Mouse (Mus musculus) left cerebral cortex, postnatal 4 days (tissue): ENCODE measurements around the gene Dffb. TPM values are rescaled to one million over a fixed set of nuclear protein-coding genes. Genes with fewer than 3 reads are reported as not detected.
"Not testable (repeated sequence)": the region's sequence is repeated elsewhere in the genome, so short reads cannot be mapped to it uniquely, and the experiment has no call there.

Experiments used
- DNase-seq: peaks from one replicate; pipeline ENCODE4 v3.0.0-alpha.2; 2022
- intact Hi-C: fragments of 180-260 bp; cut with DNase I; formaldehyde crosslinking; loops from one replicate; pipeline ENCODE4 v1.15.1; 2025
- total RNA-seq, 2 experiments: library from RNA; stranded (reverse); gene quantifications; 2 replicates each; pipeline ENCODE4 v1.2.3; 2021

Dffb gene
- total RNA-seq, 2 experiments from 2014 or later, result 15.1 to 17.0 TPM

DNA sequence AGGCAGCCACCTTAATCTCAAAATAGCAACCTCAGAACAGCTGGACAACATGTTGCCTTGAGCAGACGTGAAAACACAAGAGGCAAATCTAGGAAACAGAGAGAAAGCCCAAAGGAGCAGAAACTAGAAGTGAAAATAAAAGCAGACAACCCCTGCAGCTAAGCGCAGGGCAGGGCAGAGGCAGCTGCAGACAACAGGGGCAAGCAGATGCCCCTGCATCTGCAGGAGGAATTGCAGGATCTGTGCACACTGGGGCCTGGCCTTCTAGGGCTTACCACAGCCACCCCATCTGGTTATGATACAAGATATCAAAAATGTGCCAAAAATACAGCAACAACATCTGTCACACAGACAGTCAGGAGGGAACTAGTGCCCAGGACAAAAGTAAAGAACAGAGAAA, 7.4 kb downstream of the Dffb start:
- no peak for DNase-seq
- intact Hi-C loops, result no loop called here

DNA sequence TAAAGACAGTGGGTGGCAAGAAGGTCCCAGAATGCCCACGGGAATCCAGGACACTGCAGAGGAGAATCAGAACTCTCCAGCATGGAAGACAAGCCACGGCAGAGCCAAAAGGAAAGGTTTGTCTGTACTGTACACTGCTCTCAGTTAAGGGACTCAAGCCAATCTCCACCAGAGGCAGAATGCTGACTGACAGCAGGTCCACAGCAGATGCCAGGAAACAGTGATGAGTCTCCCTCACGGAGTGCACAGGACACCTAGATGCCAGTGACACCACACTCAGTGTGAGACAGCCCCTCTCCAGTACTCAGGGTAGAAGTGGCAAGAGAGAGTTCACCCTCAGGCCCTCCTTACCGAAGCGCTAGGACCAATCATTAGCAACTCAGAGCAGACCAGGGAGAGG, 8.3 kb downstream of the Dffb start:
- intact Hi-C loops, result no loop called here
- DNase-seq, result no peak

DNA sequence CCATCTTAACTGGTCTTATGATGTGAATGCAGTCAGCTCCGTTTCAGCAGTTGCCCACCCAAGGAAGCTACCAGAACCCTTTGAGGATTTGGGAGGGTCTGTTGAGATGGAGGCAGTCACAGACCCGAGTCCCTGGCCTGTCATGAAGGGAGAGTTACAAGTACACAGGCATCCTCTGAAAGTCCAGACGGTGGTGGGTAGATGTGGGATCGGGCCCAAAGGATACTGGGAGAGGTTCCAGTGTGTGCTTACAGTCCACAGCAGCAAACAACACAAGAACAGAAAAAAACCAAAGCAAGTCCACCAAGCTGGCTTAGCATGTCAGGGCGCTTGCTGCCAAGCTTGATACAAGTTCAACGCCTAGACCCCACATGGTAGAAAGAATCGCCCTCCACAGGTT, 12.3 kb downstream of the Dffb start:
- intact Hi-C loops, result no loop called here
- DNase-seq, result no peak

- DNase-seq, result peak; percentile 40
- intact Hi-C loops, result no loop called here
These were observed 17.3 kb downstream of the Dffb start for GRCm38 (mm10) chr4:153957444-153958250.

- intact Hi-C loops, result no loop called here
- DNase-seq, result peak; percentile 99
These were observed 18.1 kb downstream of the Dffb start, which contains the start of gene A430005L14Rik for GRCm38 (mm10) chr4:153956569-153957405. Gene A430005L14Rik, plus strand, starts transcription at chr4:153957237.

DNA sequence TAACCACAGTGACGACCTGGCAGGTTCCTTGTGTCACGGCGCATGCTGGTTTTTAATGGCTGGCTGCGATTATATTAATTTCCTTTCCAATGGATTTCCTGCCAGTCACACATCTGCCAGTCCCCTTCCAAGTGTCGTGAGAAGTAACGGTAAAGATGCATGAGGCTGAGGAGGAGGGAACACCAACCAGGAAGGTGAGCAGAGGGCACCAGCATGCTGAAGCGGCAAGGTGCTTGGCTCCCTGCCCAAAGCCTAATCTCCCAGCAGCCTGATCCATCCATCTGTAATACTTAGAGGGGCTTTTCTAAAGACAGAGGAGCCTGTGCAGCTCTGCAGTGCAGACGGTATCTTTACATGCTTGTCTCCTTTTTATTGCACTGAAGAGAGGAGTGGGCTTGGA, 19.3 kb downstream of the Dffb start:
- intact Hi-C loops, result no loop called here
- peak; percentile 74 for DNase-seq

DNA sequence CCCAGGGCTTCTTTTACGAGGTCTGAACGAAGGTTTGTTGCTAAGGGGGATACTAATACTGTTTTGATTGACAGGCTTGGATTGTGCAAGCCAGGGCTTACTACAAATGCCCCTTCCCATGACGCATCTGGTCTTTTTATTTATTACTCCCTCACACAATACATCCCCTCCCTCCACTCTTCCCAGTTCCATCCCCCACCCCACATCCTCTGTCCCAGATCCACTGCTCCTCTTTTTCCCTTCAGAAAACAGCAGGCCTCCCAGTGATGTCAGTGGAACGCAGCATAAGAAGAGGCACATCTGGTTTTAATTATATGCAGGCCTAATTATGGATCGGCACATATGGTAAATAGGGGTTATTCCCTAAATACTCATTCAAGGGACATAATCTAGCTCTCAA, 23.2 kb downstream of the Dffb start:
- intact Hi-C loops, result no loop called here
- no peak for DNase-seq

GRCm38 (mm10) chr4:153951150-153951549, 23.8 kb downstream of the Dffb start:
- intact Hi-C loops, result no loop called here
- DNase-seq, result no peak

- intact Hi-C loops, result no loop called here
- DNase-seq, result no peak
These were observed 24.6 kb downstream of the Dffb start for GRCm38 (mm10) chr4:153950372-153950771.

- intact Hi-C loops, result loop anchor here (5.0 kb wide), 1 partner anchor 1408 kb away; no protein-coding TSS in a partner anchor
- DNase-seq, result peak; percentile 29
These were observed 29.2 kb downstream of the Dffb start for GRCm38 (mm10) chr4:153945741-153946140.

DNA sequence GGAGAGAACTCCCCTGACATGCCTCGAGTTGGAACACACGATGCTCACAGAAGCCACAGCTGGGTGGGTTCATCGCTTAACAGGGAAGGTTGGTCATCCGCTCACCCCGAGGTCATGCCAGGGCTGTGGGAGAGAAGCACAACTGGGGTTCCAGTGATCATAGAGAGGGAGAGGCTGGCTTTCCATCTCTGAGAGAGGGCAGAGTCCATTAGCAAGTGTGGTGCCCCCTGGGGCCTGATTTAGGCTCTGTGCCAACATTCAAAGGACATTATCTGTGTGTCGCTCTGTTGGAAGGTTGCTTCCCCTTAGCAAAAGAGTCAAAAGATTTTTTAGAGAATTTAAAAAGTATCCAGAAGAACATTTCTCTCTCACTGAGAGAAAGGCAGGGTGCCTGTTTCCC, 30.7 kb downstream of the Dffb start:
- intact Hi-C loops, result loop anchor here (5.0 kb wide), 2 partner anchors 137 to 462 kb away; partner anchors contain the start of gene Ajap1
- DNase-seq, result peak; percentile 50

GRCm38 (mm10) chr4:153943243-153943642, 31.7 kb downstream of the Dffb start:
- peak; percentile 60 for DNase-seq
- intact Hi-C loops, result loop anchor here (5.0 kb wide), 2 partner anchors 136 to 461 kb away; partner anchors contain the start of gene Ajap1

DNA sequence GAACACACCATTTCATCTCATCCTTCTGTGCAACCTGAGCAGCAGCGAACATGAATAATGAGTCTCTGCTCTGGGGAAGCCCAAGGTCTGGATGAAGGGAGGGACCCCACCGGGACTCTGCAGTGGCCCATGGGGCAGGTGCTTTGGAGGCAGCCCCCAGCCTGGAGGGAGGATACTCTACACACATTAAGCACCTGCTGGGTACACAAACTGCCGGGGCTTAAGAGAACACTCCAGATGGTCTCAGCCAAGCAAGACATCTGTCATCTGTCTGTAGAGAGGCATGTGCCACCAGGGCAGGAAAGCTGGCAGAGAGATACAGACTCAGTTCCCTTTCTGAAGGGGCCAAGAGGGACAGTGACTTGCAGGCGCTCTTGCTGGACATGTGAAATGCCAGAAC, 45.0 kb downstream of the Dffb start:
- peak; percentile 45 for DNase-seq
- intact Hi-C loops, result no loop called here

DNA sequence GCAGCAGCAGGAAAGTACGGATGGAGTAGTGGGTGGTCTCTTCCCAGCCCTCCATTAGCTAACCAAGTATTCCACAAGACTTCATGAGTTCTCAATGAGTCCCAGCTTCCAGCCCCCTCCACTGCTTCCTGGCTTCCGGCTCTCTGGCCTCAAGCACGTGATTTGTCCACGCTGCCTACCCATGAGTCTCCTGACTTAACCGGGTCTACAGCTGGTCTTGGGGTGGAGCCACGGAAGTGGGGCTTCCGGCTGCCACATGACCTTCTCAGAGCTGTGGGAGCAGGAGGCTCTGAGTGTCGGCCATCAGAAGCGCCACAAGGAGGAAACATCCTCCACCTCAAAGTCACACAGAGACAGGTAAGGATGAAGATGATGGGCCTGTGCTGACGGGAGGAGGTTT, 45.5 kb downstream of the Dffb start:
- intact Hi-C loops, result no loop called here
- no peak for DNase-seq

DNA sequence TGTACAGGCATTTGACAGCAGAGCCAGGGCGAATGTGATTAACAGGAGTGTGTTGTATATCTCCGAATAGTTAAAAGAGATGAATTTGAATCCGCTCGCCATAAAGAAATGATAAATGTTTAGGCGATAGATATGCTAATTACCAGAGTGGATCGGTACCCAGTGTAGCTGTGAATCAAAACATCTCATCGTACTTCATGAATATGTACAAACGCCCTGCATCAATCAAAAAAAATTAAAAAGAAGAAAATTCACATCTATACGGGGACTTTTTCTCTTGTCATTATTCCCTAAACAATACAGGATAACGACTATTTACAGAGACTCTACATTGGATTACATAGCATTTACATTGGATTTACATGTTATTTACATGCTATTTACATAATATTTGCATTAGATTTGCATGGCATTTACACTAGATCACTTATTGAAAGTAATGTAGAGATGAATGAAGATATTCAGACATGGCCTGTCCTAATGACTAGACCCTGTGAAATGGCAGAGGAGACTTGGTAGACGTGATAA, 46.1 kb downstream of the Dffb start:
- intact Hi-C loops, result no loop called here

DNA sequence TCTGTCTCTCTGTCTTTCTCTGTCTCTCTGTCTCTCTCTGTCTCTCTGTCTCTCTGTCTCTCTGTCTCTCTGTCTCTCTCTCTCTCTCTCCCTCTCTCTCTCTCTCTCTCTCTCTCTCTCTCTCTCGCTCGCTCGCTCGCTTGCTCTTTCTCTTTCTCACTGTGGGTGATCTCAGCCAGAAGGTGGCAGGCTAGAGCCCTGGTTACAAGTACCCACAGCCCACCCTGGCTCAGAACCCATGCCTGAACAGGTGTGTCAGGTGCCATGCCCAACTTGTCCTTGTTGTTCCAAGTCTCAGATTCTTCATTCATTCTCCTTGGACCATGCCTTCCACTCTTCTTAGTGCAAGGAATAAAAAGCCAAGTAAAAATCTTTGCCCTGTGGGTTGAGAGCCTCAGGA, 52.8 kb downstream of the Dffb start:
- DNase-seq, intact Hi-C loops: not testable (repeated sequence)

More for the DNA sequence above, 46.1 kb downstream of the Dffb start:
- DNase-seq, result no peak

DNA sequence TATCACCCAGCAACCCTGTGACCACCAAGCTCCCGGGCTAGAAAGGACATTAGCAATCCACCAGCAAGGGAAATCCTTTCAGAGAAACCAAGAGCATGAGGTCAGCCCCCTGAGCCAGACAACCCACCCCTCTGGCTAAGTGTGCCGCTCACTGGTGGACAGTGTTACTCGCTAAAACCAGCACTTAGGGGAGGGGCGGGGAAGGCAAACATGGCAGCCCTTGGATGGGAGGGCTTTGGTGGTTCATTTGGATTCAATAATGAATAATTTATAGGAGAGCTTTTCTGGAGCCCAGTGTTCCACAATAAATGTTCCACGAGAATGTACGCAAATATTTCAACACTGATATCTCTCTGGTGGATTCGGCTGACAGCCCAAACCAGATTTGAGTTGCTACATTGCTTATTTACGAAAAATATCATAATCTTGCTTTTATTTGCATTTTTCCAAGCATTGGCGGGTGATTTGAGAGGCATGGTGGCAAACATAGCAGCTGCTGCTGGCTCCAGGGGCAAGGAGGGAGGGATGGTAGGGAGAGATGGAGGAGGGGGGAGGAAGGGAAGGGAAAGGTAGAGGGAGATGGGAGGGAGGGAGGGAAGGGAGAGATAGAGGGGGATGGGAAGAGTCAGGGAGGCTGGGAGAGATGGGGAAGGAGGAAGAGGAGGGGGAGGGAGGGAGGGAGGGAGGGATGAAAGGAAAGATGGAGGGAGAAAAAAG, 54.3 kb downstream of the Dffb start:
- DNase-seq, result no peak
- intact Hi-C loops, result no loop called here

- peak; percentile 33 for DNase-seq
- intact Hi-C loops, result no loop called here
These were observed 57.0 kb downstream of the Dffb start for GRCm38 (mm10) chr4:153917773-153918500.
